Mouse (Mus musculus) thymus, adult 2 months (tissue): ENCODE data around the gene Ikzf3.

ENCODE experiments used
- CTCF ChIP-seq: fragments of 200-500 bp; IDR thresholded peaks from 2 replicates; pipeline ENCODE4 v1.5.1; 2012; ENCODE audit warnings: mild to moderate bottlenecking, control low read depth, low read length, moderate library complexity, borderline replicate concordance; ENCODE audit not compliant: control insufficient read depth, poor library complexity, insufficient read depth; ENCODE audit errors: extremely low read depth
- POLR2A ChIP-seq: fragments of 200-500 bp; IDR thresholded peaks from 2 replicates; pipeline ENCODE4 v1.6.1; 2012; ENCODE audit warnings: mild to moderate bottlenecking, low read length, control low read depth, moderate library complexity; ENCODE audit not compliant: control insufficient read depth, poor library complexity, insufficient read depth; ENCODE audit errors: extremely low read depth

DNA sequence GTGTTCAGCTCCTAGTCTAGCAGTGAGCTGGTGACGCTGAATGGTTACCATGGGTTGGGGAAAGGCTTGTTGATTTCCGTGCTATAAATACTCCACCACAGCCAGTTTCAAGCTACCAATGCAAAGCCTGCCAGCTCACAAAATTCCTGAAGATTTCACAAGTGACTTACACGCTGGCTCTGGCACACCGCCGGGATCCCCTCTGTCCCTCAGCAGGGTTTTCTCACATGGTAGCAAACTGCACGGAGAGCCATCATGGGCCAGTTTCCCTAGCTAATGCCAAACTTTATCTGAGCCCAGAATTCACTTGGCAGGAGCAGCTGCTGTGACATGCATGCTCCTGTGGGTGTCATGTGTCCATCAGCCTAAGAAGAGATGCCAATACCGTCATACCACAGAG lies 36.4 kb downstream of the Ikzf3 start:
- TF ChIP-seq POLR2A (no peak), CTCF (no peak)
